Mouse (Mus musculus) bone marrow, adult 2 months (tissue): ENCODE results near the gene Cemip2. TPM values are rescaled to one million over a fixed set of nuclear protein-coding genes. Genes with fewer than 3 reads are reported as not detected.
A peak's percentile ranks its signal among the peaks of the same experiment; 100 is the strongest.

Source experiments
- H3K27ac ChIP-seq: fragments of 200-500 bp; 2 replicates; pipeline ENCODE4 v1.5.1; 2012; ENCODE audit warnings: low read depth, mild to moderate bottlenecking, control low read depth, inconsistent platforms, low read length; ENCODE audit not compliant: control insufficient read depth, poor library complexity, insufficient read depth
- H3K4me1 ChIP-seq: fragments of 200-500 bp; 2 replicates; pipeline ENCODE4 v1.6.1; 2011; ENCODE audit warnings: low read length; ENCODE audit not compliant: control insufficient read depth, insufficient read depth
- H3K4me3 ChIP-seq: fragments of 200-500 bp; replicated peaks from 2 replicates; pipeline ENCODE3; 2011; ENCODE audit warnings: mild to moderate bottlenecking, low read depth, low read length, control low read depth; ENCODE audit not compliant: control insufficient read depth
- CTCF ChIP-seq: fragments of 200-500 bp; IDR thresholded peaks from 2 replicates; pipeline ENCODE4 v1.5.1; 2011; ENCODE audit warnings: low read length, control low read depth; ENCODE audit not compliant: control insufficient read depth, insufficient read depth
- POLR2A ChIP-seq: fragments of 200-500 bp; IDR thresholded peaks from 2 replicates; pipeline ENCODE4 v1.6.1; 2011; ENCODE audit warnings: low read depth, mild to moderate bottlenecking, control low read depth, low read length, borderline replicate concordance; ENCODE audit not compliant: control insufficient read depth
- WGBS: fragments of 180-500 bp; shearing (Covaris S2); methylation state at CpG from one replicate; pipeline ENCODE4 v1.1.7; 2018; 5-methylcytosine and 5-hydroxymethylcytosine counted together
- polyA plus RNA-seq: library from polyadenylated mRNA; stranded (reverse); fragments of >200 nt; gene quantifications from 2 replicates; pipeline ENCODE4 v1.2.4, GENCODE M21; 2011; ENCODE audit warnings: low replicate concordance; ENCODE audit not compliant: missing spikeins, insufficient read depth, insufficient read length

Cemip2 gene
- polyA plus RNA-seq, 1 experiment = 6.9 TPM

DNA sequence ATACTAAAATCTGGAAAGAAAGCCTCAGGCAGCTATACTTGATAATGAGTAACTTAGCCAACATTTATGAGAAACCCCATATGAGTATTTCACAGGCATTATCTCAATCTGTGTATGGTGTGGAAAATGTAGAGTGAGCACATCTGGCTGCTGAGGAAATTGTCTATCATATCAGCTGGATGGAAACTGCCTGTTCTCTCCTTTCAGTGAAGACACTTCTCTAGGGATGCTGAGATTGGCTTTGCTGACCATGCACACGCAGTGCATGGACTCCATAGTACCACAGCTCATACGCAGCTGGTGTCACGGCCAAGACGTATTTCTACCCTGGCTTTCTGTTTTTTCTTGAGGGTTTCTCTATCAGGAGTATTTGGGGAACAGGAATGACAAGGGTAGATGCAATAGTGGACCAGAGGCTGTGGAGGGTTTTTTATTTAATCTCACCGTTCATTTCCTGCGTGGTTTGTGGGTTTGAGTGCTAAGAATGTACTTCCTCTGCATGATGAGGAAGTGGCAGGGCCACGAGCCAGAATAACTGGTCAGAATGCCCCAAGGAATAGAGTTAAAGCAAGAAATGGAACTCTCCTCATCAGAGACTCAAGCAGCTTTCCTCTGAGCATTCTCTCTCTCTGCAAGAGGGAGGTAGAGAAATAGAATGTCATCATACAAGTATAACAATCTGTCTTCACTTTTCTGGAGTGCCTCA lies 119.1 kb downstream of the Cemip2 start:
- WGBS = 1% methylated on average over 7 of the region's 7 CpGs

DNA sequence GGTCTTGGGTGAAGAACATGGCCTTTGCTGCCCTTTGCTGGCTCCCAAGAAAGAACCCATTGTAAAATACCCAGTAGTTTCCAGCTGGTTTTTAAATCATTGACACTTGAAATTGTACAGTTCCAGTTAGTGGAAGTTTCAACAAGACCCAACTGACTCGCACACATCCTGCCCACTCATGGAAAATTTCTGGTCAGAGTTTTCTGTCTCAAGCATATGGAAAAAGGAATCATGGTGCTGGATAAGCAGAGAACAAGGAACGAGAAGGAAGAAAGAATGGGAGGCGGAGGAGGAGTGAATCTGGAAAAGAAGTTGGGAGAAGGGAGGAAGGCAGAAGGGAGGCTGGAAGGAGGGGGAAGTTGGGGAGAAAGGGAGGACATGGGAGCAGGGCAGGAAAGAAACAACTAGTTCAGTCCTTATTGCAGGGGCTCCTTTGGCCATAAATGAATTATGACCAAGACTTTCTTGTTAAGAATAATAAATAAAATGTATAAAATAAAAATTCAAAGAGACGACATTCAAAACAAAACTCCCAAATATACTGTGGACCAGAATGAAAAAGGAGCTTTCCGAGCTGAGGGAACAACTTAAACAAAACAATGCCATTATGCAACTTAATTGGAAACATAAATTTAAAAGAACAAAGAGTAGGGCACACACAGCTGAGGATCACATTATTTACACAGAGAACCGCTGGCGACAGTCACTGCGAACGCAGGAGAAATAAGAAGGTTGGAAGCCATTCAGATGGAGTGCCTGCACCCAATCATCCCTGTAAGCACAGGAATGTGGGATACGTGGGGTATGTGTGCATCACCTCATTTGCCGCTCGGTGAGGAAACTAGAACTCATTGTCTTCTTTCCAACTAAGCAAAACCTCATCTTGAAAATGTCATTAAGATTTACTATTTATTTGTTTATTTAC lies 120.1 kb downstream of the Cemip2 start:
- H3K27ac ChIP-seq = no peak overlapping the region
- TF ChIP-seq POLR2A = no peak
- no peak for TF ChIP-seq CTCF
- WGBS = 75% methylated on average over 12 of the region's 12 CpGs
- no peak overlapping the region for H3K4me3 ChIP-seq
- H3K4me1 ChIP-seq = peaks cover 6% of the 10 kb centered on the region

More for the DNA sequence above, 119.1 kb downstream of the Cemip2 start:
- Histone ChIP-seq H3K27ac (peak overlapping the region; percentile 35; the same call in 1 of the 2 replicates), H3K4me3 (no peak overlapping the region), H3K4me1 (peaks cover 6% of the 10 kb centered on the region)
- no peak for TF ChIP-seq CTCF
- no peak for TF ChIP-seq POLR2A

Other genes starting within 250 kb of the Cemip2 start
- 10.3 and 14.1 TPM in 2 replicates for gene 1110059E24Rik, start 125.4 kb upstream of the Cemip2 start, polyA plus RNA-seq
- 3.7 and 9.7 TPM in 2 replicates for gene Abhd17b, start 125.2 kb upstream of the Cemip2 start, polyA plus RNA-seq